Mouse (Mus musculus): ENCODE data around the gene Nr2f2. TPM values are rescaled to one million over a fixed set of nuclear protein-coding genes. Genes with fewer than 3 reads are reported as not detected.
A peak's percentile ranks its signal among the peaks of the same experiment; 100 is the strongest.

The Nr2f2 gene
- polyA plus RNA-seq, 1 experiment from 2014 or later, result 165 TPM

DNA sequence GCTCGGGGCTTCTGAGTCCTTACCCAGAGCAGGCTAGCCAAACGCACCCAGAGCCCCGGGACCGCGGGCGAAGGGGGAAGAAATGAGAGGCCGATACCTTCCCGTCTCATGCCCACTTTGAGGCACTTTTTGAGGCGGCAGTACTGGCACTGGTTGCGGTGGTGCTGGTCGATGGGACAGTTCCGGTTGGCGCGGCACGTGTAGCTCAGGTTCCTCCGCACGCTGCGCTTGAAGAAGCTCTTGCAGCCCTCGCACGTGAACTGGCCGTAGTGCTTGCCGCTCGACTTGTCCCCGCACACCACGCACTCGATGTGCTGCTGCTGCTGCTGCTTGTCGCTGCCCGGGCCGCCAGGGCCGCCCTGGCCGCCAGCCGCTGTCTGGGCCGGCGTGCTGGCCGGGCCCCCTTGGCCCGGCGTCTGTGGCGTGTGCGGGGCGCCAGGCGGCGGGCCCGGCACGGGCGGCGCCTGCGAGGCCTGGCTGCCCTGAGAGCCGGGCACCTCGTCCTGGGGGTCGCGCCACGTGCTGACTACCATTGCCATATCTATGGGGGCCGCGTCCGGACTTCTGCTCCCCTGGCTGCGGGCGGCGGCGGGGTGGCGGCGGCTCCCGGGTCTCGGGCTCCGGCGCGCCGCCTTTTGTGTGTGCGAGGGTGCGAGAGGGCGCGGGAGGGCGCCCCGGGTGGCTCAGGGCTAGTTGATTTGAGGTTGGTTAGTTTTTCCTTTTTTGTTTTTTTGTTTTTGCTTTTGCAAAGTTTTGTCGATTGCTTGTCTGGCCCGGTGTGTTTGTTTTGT is 6.5 kb downstream of the Nr2f2 start:
- H3K36me3 ChIP-seq (ENCODE audit: insufficient read depth, low read length), result peaks cover 28% of the 10 kb centered on the region
- WGBS, result under 1% methylated on average over 71 of the region's 75 CpGs
- peak overlapping the region; percentile 93 for H3K4me3 ChIP-seq (ENCODE audit: low read length)

GRCm38 (mm10) chr7:70358848-70359591 is 7.5 kb downstream of the Nr2f2 start:
- Histone ChIP-seq H3K27me3 (ENCODE audit: insufficient read depth, low read length) (no peaks in the 10 kb centered on the region), H3K36me3 (ENCODE audit: insufficient read depth, low read length) (peaks cover 32% of the 10 kb centered on the region), H3K27ac (ENCODE audit: low read length) (peak overlapping the region; percentile 100), H3K9me3 (ENCODE audit: low read length) (no peaks in the 10 kb centered on the region), H3K4me1 (ENCODE audit: insufficient read depth, low read length) (peaks cover 6% of the 10 kb centered on the region), H3K4me3 (ENCODE audit: low read length) (peak overlapping the region; percentile 93), H3K4me2 (replicated peaks; ENCODE audit: low read depth, low read length) (peak overlapping the region; percentile 68), H3K9ac (replicated peaks; ENCODE audit: low read length) (peak overlapping the region; percentile 98)
- under 1% methylated on average over 33 of the region's 33 CpGs for WGBS
- no peak for ATAC-seq (ENCODE audit: low FRiP score, low TSS enrichment)

More for the DNA sequence above, 6.5 kb downstream of the Nr2f2 start:
- ATAC-seq (ENCODE audit: low FRiP score, low TSS enrichment), result no peak
- no peaks in the 10 kb centered on the region for H3K27me3 ChIP-seq (ENCODE audit: insufficient read depth, low read length)
- H3K9me3 ChIP-seq (ENCODE audit: low read length), result no peaks in the 10 kb centered on the region
- H3K27ac ChIP-seq (ENCODE audit: low read length), result peak overlapping the region; percentile 100
- H3K4me1 ChIP-seq (ENCODE audit: insufficient read depth, low read length), result peaks cover 6% of the 10 kb centered on the region
- H3K9ac ChIP-seq (replicated peaks; ENCODE audit: low read length), result peak overlapping the region; percentile 98
- peak overlapping the region; percentile 68 for H3K4me2 ChIP-seq (replicated peaks; ENCODE audit: low read depth, low read length)

- WGBS, result under 1% methylated on average over 33 of the region's 33 CpGs
- no peaks in the 10 kb centered on the region for H3K9me3 ChIP-seq (ENCODE audit: low read length)
- H3K36me3 ChIP-seq (ENCODE audit: insufficient read depth, low read length), result peaks cover 32% of the 10 kb centered on the region
- peak overlapping the region; percentile 98 for H3K9ac ChIP-seq (replicated peaks; ENCODE audit: low read length)
- peak overlapping the region; percentile 68 for H3K4me2 ChIP-seq (replicated peaks; ENCODE audit: low read depth, low read length)
- no peaks in the 10 kb centered on the region for H3K27me3 ChIP-seq (ENCODE audit: insufficient read depth, low read length)
- H3K4me3 ChIP-seq (ENCODE audit: low read length), result peak overlapping the region; percentile 93
- H3K4me1 ChIP-seq (ENCODE audit: insufficient read depth, low read length), result peaks cover 6% of the 10 kb centered on the region
- ATAC-seq (ENCODE audit: low FRiP score, low TSS enrichment), result no peak
- H3K27ac ChIP-seq (ENCODE audit: low read length), result peak overlapping the region; percentile 100
These were observed 8.3 kb downstream of the Nr2f2 start for GRCm38 (mm10) chr7:70358020-70358847.

- Histone ChIP-seq H3K9me3 (ENCODE audit: low read length) (no peaks in the 10 kb centered on the region), H3K4me2 (replicated peaks; ENCODE audit: low read depth, low read length) (peak overlapping the region; percentile 68), H3K4me1 (ENCODE audit: insufficient read depth, low read length) (peaks cover 8% of the 10 kb centered on the region), H3K4me3 (ENCODE audit: low read length) (peak overlapping the region; percentile 93), H3K27ac (ENCODE audit: low read length) (peak overlapping the region; percentile 100), H3K27me3 (ENCODE audit: insufficient read depth, low read length) (no peaks in the 10 kb centered on the region), H3K9ac (replicated peaks; ENCODE audit: low read length) (peak overlapping the region; percentile 98), H3K36me3 (ENCODE audit: insufficient read depth, low read length) (peaks cover 32% of the 10 kb centered on the region)
- 3% methylated on average over 17 of the region's 17 CpGs for WGBS
- no peak for ATAC-seq (ENCODE audit: low FRiP score, low TSS enrichment)
These were observed 9.0 kb downstream of the Nr2f2 start for GRCm38 (mm10) chr7:70357516-70358019.

- H3K9ac ChIP-seq (replicated peaks; ENCODE audit: low read length), result peak overlapping the region; percentile 98
- WGBS, result 10% methylated on average over 3 of the region's 3 CpGs
- no peak for ATAC-seq (ENCODE audit: low FRiP score, low TSS enrichment)
- H3K4me2 ChIP-seq (replicated peaks; ENCODE audit: low read depth, low read length), result peak overlapping the region; percentile 68
- peaks cover 8% of the 10 kb centered on the region for H3K4me1 ChIP-seq (ENCODE audit: insufficient read depth, low read length)
- peak overlapping the region; percentile 93 for H3K4me3 ChIP-seq (ENCODE audit: low read length)
- peaks cover 32% of the 10 kb centered on the region for H3K36me3 ChIP-seq (ENCODE audit: insufficient read depth, low read length)
- H3K27ac ChIP-seq (ENCODE audit: low read length), result peak overlapping the region; percentile 100
- H3K27me3 ChIP-seq (ENCODE audit: insufficient read depth, low read length), result no peaks in the 10 kb centered on the region
- H3K9me3 ChIP-seq (ENCODE audit: low read length), result no peaks in the 10 kb centered on the region
These were observed 9.6 kb downstream of the Nr2f2 start for GRCm38 (mm10) chr7:70356691-70357515.

DNA sequence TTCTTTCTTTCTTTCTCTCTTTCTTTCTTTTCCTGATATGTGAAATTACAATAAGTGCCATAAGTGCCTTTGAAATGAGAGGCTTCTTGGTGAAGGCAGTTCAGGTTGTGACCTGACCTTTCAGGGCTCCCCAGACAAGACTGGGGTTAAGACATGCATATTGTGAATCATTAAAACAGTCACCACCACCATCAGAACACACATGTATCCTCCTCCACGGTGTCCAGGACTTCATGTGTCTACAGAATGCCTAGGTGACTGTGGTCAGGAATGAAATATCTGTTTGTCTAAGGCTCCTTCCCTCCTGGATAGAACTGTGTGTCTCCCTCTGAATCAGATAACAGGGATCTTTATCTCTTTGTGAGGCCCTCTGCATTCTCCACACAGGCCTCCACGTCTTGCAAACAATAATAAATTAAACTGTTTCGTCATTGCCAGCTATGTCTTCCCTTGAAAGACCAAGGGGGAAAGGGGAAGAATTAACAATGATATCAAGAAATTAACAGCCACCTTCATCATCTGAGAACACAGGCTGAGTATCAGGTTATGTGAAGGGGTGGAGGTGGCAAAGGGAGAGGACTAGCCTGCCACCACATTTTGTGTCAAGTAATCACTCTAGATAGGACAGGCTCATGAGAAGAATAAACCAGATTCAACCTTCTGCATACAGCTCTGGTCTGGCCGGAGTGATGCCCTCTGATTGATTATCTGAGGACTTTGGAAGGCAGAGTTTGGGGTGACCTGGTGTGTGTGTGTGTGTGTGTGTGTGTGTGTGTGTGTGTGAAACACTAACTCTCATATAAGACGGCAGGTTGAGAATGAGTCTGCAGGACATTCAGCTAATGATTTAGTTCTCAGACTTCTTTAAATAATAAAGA is 10.6 kb downstream of the Nr2f2 start:
- Histone ChIP-seq H3K4me2 (replicated peaks; ENCODE audit: low read depth, low read length) (peak overlapping the region; percentile 68), H3K27me3 (ENCODE audit: insufficient read depth, low read length) (no peaks in the 10 kb centered on the region), H3K4me1 (ENCODE audit: insufficient read depth, low read length) (peaks cover 8% of the 10 kb centered on the region), H3K4me3 (ENCODE audit: low read length) (peak overlapping the region; percentile 93), H3K9ac (replicated peaks; ENCODE audit: low read length) (peak overlapping the region; percentile 98), H3K36me3 (ENCODE audit: insufficient read depth, low read length) (peaks cover 32% of the 10 kb centered on the region), H3K9me3 (ENCODE audit: low read length) (no peaks in the 10 kb centered on the region), H3K27ac (ENCODE audit: low read length) (peak overlapping the region; percentile 100)
- WGBS, result 9% methylated on average over 5 of the region's 5 CpGs
- ATAC-seq (ENCODE audit: low FRiP score, low TSS enrichment), result no peak

- Histone ChIP-seq H3K4me1 (ENCODE audit: insufficient read depth, low read length) (peaks cover 10% of the 10 kb centered on the region), H3K9me3 (ENCODE audit: low read length) (no peaks in the 10 kb centered on the region), H3K27me3 (ENCODE audit: insufficient read depth, low read length) (no peaks in the 10 kb centered on the region), H3K4me3 (ENCODE audit: low read length) (peak overlapping the region; percentile 93), H3K36me3 (ENCODE audit: insufficient read depth, low read length) (peaks cover 32% of the 10 kb centered on the region), H3K4me2 (replicated peaks; ENCODE audit: low read depth, low read length) (peak overlapping the region; percentile 68), H3K27ac (ENCODE audit: low read length) (peak overlapping the region; percentile 100), H3K9ac (replicated peaks; ENCODE audit: low read length) (peak overlapping the region; percentile 80)
- no peak for ATAC-seq (ENCODE audit: low FRiP score, low TSS enrichment)
- 5% methylated on average over 2 of the region's 2 CpGs for WGBS
These were observed 11.2 kb downstream of the Nr2f2 start for GRCm38 (mm10) chr7:70355357-70355620.

DNA sequence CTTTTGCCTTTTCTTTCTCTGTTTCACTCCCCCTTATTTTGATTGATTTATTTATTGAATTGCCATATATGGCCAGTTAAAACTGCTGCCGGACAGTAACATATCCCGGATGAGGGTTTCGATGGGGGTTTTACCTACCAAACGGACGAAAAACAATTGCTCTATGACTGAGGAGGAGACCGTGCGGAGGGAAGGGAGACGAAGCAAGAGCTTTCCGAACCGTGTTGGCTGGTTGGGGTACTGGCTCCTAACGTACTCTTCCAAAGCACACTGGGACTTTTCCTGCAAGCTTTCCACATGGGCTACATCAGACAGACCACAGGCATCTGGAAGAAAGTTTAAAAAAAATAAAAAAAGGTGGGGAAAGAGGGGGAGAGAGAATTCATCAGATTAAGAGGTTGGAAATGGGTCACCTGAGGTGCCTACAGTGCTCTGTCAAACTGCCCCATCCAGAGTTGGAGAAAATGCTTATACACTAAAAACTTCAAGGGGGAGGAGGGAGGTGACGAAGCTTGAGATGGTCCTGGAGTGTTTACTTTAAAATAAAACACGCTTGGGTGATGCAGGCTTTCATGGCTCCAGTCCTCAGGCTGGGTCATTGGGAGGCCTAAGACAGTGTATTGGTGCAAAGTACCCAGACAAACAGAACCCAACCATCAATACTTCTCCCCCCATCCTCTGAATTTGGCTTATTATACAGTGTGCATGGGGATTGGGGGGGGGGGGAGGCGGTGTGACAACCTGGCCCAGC is 11.8 kb downstream of the Nr2f2 start:
- Histone ChIP-seq H3K27ac (ENCODE audit: low read length) (peak overlapping the region; percentile 100), H3K36me3 (ENCODE audit: insufficient read depth, low read length) (peaks cover 33% of the 10 kb centered on the region), H3K4me2 (replicated peaks; ENCODE audit: low read depth, low read length) (peak overlapping the region; percentile 68), H3K9me3 (ENCODE audit: low read length) (no peaks in the 10 kb centered on the region), H3K27me3 (ENCODE audit: insufficient read depth, low read length) (no peaks in the 10 kb centered on the region), H3K9ac (replicated peaks; ENCODE audit: low read length) (peak overlapping the region; percentile 80), H3K4me1 (ENCODE audit: insufficient read depth, low read length) (peaks cover 16% of the 10 kb centered on the region), H3K4me3 (ENCODE audit: low read length) (peak overlapping the region; percentile 93)
- 12% methylated on average over 14 of the region's 14 CpGs for WGBS
- ATAC-seq (ENCODE audit: low FRiP score, low TSS enrichment), result peak; percentile 5; the same call in 1 of the 2 replicates
